Mouse (Mus musculus) kidney, postnatal 10 days (tissue): Measurements from ENCODE around the gene Tnnt2.

ENCODE experiments used
- DNase-seq: peaks from one replicate; pipeline ENCODE4 v3.0.0; 2021; ENCODE audit warnings: mixed read lengths

The Tnnt2 gene

DNA sequence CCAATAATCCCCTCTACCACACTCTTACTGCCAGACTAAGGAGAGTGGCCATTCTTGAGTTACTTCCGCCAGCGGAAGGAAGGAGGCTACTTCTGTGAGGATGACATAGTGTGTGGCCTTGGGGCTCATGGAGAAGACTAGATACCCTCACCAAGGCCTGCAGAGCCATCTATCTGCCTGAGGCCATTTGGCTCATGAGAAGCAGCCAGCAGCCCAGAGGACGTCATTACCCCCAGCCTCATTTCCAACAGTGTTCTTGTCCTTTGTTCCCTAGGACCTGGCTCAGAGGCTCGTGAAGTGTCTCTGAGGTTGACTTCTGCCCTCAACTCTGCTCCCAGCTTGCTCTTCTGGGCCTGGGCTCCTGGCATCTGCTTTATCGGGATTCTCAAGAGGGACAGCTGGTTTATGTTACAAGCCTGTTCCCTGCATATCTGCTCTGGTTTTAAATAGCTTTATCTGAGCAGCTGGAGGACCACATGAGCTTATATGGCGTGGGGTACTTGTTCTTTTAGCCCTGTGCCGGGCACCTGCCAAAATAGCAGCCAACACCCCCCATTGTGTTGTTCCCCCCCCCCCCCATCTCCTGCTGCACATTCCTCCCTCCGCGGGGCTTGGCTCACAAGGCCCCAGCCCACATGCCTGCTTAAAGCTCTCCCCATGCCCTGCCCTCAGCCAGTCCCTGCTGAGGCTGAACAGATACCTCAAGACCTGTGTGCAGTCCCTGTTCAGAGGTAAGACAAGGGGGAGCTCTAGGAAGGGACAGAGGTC, at the start of gene Tnnt2:
Gene Tnnt2 (plus strand): TSS at position 639 of the 768 bp plus-strand sequence.
- DNase-seq, result no peak

GRCm38 (mm10) chr1:135787799-135788198, 48.4 kb upstream of the Tnnt2 start:
- peak; percentile 88 for DNase-seq

DNA sequence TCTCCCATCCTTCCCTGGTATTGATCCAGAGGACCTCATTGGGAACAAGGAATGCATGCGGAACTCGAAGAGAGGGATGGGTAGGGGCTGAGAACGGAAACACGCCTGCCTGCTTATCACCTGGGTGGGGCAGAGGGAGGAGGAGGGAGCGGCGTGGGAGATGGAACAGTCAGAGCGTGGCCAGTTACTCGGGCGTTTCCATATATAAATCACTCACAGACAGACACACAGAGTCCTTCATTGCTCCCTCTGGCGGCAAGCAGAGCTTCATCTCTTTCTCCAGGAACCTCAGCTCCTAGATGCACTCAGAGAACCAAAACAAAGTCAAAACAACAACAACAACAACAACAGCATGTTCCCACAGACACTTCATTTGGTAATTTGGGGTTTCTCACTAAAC, 47.4 kb upstream of the Tnnt2 start:
- peak; percentile 65 for DNase-seq

- DNase-seq, result peak; percentile 90
Observed at GRCm38 (mm10) chr1:135789815-135790214, 46.3 kb upstream of the Tnnt2 start.

DNA sequence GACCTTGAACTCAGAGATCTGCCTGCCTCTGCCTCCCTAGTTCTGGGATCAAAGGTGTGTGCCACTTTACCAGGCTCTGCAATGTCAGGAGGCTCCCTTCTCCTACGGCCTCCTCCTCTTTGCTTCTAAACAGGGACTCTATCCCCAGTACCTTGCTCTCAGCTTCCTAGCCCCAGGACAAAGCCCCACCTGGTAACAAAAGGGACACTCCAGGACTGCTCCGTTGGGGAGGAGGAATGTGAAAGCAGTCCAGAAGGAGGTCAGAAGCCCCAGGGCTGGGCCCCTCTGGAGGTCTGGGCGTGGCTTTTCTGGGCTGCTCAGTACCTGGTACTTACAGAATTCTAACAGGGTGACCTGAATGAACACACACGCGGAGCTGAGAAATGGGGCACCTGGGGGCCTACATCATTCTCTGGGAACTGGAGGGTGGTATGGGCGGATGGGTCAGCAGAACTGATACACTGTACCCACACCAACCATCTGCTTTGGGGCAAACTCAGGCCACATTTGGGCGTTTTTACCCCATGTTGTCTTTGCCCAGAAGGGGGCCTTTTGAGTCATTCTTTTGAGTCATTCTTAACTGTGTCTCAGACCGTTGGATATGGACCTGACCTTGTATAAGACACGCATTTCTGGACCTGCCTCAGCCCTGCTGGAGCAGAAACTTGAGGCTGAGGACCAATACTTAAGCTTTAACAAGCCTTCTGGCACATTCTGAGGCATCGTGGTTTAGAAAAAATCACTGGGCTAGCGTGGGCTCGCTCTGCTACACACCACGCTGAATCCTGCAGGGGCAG, 43.8 kb upstream of the Tnnt2 start:
- DNase-seq, result no peak

DNA sequence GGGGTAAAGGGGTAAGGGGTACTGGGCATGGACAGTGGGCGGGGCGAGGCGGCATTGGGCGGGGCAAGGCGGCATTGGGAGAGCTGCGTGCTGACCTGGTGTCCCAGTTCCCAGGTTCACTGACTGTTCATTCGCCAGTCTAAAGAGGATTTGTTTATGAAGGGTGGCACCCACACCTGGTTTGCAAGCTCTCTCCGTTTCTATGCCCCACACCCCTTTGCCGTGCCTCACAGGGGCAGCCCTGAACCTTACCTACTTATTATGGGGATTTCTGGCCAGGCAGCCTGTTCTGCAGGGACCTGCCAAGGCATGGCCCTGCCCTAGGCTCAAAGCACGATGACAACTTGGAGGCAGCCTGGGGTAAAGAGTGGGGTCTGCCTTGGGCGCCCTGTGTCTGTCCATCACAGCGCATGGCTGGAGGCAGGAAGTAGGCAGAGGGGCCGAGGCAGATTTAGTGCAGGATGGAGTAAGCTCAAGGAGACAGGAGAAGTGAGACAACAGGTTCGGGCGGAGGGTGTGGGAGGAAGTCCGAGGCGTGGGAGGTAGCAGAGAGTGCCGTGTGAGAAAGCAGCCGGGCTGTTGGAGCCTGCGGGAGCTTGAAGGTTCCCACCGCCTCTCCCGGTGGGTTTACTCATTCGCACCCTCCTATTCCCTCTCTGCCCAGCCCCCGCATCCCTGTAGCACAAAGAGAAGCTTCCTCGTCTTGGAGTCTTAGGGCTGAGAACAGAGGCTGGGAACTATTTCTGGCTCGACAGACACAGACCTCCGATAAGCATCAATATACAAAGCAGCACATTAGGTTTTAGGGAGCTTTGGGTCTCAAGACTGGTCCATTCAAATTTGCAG, 42.6 kb upstream of the Tnnt2 start:
- DNase-seq, result peak; percentile 54

DNA sequence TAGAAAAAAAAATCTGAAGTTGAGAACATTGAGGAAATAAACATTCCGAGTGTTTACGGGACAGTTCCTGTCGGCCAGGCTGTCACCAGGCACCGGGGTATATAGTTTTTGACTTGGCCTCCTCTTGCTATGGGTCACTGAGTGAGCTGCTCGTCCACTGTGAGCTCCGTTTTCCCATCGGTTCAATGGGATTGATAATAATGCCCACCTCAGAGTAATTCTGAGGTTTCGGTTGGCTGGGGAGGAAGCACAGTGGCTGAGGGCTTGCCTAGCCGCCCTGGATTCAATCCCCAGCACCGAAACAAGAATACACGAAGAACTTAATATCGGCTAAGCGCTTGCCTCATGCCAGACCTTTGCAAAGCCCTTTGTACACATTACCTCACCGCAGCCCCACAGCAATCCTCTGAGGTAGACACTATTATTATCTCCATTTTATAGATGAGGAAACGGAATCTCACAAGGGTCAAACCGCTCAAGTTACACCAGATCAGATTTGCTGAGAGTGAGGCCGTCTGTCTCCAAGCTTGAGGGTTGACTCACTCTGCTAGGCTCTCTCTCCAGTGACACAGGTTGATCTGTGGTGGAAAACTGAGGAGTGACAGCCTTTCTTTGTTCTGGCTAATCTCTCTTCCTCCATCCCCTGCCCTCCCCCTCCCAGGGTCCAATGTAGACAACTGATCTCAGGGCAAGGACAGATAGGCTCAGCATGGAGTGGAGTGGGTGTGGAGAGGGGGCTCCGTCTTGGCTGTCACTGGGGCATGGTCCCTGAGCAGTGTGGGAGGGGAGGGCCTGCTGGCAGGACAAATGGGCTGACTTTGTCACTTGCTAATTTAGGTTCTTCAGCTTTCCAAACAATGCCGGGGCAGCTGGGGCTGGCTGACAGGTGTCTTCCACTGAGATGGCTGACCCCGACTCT, 41.7 kb upstream of the Tnnt2 start:
- DNase-seq, result no peak

DNA sequence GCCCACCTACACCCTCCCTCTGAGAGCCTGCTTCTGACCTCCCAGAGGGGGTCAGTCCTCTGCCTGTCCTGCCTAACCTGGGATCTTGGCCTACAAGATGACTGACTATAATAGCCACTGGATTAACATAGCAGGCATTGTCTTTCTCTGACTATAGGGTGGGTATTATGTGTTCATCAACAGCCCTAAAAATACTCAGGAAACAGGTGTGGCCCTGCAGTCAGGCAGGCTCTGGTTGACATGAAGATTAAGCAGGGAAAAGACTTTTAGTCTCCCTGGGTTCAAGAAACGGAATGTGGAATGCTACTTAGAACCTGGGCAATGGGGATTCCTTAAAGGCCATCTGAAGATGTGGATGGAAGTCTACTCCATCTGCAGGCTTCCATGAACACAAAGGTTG, 37.7 kb upstream of the Tnnt2 start:
- DNase-seq, result no peak

DNA sequence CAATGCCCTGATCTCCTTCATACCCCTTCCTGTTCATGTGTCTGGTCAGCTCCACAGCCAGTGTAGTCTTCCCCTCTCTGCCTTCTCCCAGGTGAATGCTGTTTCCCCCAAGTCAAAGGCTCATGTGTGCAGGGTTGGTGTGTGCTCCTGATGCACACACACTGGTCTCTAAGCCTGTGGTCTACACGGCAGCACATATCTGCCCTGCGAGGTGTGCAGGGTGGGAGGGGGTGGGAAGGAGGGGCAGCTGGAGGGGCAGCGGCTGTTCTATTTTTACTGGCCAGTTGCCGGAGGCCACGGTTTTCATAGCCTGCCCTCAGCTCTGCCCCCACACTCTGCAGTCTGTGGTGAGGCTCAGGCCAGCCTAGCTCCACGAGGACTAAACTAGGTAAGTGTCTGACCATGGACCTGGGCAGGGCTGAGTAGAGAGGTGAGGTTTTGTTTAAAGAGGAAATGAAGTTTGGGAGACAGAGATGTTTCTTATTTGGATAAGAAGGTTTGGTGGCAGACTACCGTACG, 37.0 kb upstream of the Tnnt2 start:
- DNase-seq, result no peak

DNA sequence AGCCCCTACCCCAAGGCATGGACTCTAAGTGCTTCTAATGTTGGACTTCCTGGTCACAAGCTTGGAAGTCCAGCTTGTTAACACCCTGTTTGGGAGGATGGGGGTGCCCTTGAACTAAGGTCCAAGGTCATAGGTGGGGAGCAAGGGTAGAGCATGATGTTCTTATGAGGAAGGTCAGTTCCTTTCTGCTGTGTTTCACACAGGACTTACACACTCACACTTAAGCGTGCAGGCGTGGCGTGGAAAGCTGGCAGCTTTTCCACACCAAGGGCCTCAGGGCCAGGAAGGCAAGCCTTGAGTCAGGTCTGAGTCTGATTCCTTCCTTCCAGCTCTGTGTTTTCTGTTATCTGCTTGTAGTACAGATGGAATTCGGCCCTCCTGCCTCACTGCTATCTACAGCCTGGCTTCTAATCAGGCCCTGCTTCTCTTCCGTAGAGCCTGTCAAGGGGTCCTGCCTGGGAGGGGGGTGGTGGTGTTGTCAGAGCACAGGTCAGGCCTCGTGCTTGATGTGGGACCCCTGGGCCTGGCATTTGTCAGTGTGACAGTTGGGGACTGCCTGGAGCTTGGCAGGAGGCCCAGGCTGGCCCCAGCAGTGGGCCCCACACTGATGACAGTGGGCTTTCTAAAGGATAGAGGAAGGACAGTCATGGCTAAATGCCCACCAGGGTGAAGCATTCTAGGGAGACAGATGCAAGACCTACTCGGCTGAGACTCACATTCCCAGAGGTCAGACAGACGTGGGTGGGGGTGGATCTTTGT, 35.8 kb upstream of the Tnnt2 start:
- DNase-seq, result no peak

GRCm38 (mm10) chr1:135807546-135807945, 28.6 kb upstream of the Tnnt2 start:
- no peak for DNase-seq

DNA sequence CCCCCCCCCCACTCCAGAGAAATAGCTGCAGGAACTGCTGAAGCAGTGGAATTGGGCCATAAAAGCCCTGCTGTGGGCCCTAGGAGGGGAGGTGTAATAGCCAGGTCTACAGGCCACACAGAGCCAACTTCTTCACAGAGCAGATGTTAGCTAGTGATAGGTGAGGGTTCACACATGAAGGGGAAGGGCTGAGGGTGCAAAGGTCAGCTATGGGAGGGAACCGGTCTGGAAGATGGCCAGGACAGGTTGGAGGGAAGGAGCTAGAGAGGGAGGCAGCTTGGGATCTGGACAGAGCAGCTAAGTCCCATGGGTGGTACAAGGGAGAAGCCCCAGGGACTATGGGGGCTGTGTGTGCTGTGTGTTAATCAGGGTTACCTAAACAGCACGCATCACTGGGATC, 26.0 kb upstream of the Tnnt2 start:
- DNase-seq, result peak; percentile 61

DNA sequence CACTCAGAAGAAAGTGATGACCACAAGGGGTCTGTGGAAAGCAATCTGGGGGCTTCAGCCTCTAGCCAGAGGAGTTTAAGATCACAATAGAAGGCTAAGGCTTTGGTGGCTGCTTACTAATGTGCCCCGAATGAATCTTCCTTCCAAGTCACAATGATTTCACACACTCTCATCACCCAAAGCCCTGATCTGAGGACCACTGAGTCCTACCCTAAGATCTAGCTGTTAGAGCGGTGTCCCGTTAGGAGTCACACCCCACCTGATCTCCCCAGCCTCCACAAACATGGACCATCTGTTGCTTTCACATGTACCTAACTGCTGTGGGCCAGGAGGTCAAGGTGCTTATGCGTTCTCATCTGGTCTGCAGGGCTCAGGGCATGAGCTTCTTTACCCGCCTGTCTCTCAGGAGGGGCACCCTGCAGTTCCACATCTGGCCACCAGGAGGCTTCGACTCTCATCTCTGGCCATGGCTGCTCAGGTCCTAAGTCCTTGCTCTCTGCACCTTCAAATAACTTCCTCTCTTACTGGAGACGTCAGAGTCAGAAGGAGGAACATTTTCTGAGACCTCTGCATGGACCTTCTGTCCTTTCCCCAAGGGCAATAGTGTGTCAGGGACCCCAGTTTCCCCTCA, 25.0 kb upstream of the Tnnt2 start:
- peak; percentile 94 for DNase-seq

- no peak for DNase-seq
Observed at GRCm38 (mm10) chr1:135812205-135812604, 23.9 kb upstream of the Tnnt2 start.

GRCm38 (mm10) chr1:135812618-135813017, 23.5 kb upstream of the Tnnt2 start:
- DNase-seq, result no peak

DNA sequence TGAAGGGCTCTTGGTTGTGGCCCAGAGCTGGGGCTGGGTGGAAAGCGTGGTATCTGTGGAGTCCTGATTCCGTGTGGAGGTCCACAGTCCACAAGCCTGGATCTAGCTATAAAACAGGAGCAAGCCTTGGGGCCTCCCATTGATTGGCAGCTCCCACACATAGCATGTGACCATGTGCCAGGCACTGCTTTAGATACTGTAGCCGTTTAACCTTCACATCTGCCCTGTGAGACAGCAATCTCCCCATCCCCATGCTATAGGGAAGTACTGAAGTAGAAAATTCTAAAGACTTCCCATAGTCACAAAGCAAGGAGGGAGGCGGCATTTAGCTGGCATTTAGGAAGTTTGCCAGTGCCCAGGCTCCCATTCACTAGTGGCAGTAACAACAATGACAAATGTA, 23.1 kb upstream of the Tnnt2 start:
- DNase-seq, result no peak

GRCm38 (mm10) chr1:135813687-135814395, 22.3 kb upstream of the Tnnt2 start:
- DNase-seq, result peak; percentile 70

GRCm38 (mm10) chr1:135814531-135814930, 21.6 kb upstream of the Tnnt2 start:
- no peak for DNase-seq

GRCm38 (mm10) chr1:135817595-135817994, 18.6 kb upstream of the Tnnt2 start:
- DNase-seq, result no peak
